Mouse (Mus musculus) hindbrain, postnatal 0 days (tissue): ENCODE measurements around the gene Pde2a. TPM values are rescaled to one million over a fixed set of nuclear protein-coding genes. Genes with fewer than 3 reads are reported as not detected.

ENCODE experiments used
- ATAC-seq: fragments of 200-750 bp; cut with Nextera tagmentation; 2 replicates; pipeline ENCODE4 v1.8.0; 2017; ENCODE audit warnings: mild to moderate bottlenecking, moderate TSS enrichment, moderate library complexity
- DNase-seq: peaks from one replicate; pipeline ENCODE4 v3.0.0-alpha.2; 2015; ENCODE audit warnings: low spot score
- H3K27ac ChIP-seq: fragments of 300-500 bp; sonication (generic); 2 replicates; pipeline ENCODE4 v1.5.1; 2014; ENCODE audit warnings: mild to moderate bottlenecking
- H3K27me3 ChIP-seq: fragments of 300-500 bp; sonication (generic); 2 replicates; pipeline ENCODE4 v1.6.1; 2014; ENCODE audit warnings: low read length, mixed read lengths; ENCODE audit not compliant: insufficient read depth
- H3K36me3 ChIP-seq: fragments of 300-500 bp; sonication (generic); 2 replicates; pipeline ENCODE4 v1.6.1; 2014; ENCODE audit warnings: low read length, mixed read lengths; ENCODE audit not compliant: insufficient read depth
- H3K4me1 ChIP-seq: fragments of 300-500 bp; sonication (generic); 2 replicates; pipeline ENCODE4 v1.6.1; 2014; ENCODE audit warnings: antibody characterized with exemption, low read length, mixed read lengths; ENCODE audit not compliant: insufficient read depth
- H3K4me2 ChIP-seq: fragments of 300-500 bp; sonication (generic); 2 replicates; pipeline ENCODE4 v1.6.1; 2014; ENCODE audit warnings: low read depth, mild to moderate bottlenecking, low read length, moderate library complexity, mixed read lengths
- H3K4me3 ChIP-seq: fragments of 300-500 bp; sonication (generic); 2 replicates; pipeline ENCODE4 v1.5.1; 2014; ENCODE audit warnings: low read length
- H3K9ac ChIP-seq: fragments of 300-500 bp; sonication (generic); replicated peaks from 2 replicates; pipeline ENCODE4 v1.6.1; 2014; ENCODE audit warnings: mild to moderate bottlenecking, low read length, moderate library complexity, mixed read lengths
- H3K9me3 ChIP-seq: fragments of 300-500 bp; sonication (generic); 2 replicates; pipeline ENCODE4 v1.6.1; 2016; ENCODE audit warnings: low read length, mixed read lengths
- CTCF ChIP-seq: IDR thresholded peaks from 2 replicates; pipeline ENCODE4 v1.5.1; 2016; ENCODE audit warnings: antibody characterized with exemption, control low read depth, low read depth
- WGBS: fragments of 180-500 bp; shearing (Covaris S2); extraction: QIAGEN DNeasy Blood & Tissue Kit; methylation state at CpG from one replicate; pipeline ENCODE4 v1.1.7; 2014; 5-methylcytosine and 5-hydroxymethylcytosine counted together
- polyA plus RNA-seq: library from polyadenylated mRNA; unstranded; fragments of >200 nt; fragmentation: Nextera tagmentation; extraction: Ambion mirVana; gene quantifications from 2 replicates; pipeline ENCODE4 v1.2.1, GENCODE M21; 2015
- total RNA-seq: library from RNA; depleted of rRNA; stranded (reverse); fragments of >200 nt; gene quantifications from 2 replicates; pipeline ENCODE4 v1.2.3, GENCODE M21; 2014

The Pde2a gene
- total and polyA plus RNA-seq, 2 experiments from 2014 or later: 27.1 to 55.8 TPM

- Histone ChIP-seq H3K27ac (no peak overlapping the region), H3K9ac (no peak overlapping the region), H3K27me3 (no peaks in the 10 kb centered on the region), H3K4me2 (no peak overlapping the region), H3K4me1 (peaks cover 26% of the 10 kb centered on the region), H3K9me3 (no peaks in the 10 kb centered on the region), H3K4me3 (no peak overlapping the region), H3K36me3 (no peaks in the 10 kb centered on the region)
- DNase-seq (no peak), ATAC-seq (no peak)
- 58% methylated on average over 10 of the region's 10 CpGs for WGBS
- TF ChIP-seq CTCF: no peak
These were observed 38.6 kb downstream of the Pde2a start for GRCm38 (mm10) chr7:101459923-101460607.

- WGBS: 16% methylated on average over 10 of the region's 10 CpGs
- H3K9ac ChIP-seq: no peak overlapping the region
These were observed 39.1 kb downstream of the Pde2a start for GRCm38 (mm10) chr7:101460608-101460957.

GRCm38 (mm10) chr7:101461571-101461970, 40.1 kb downstream of the Pde2a start:
- Histone ChIP-seq H3K9ac (no peak overlapping the region), H3K4me1 (peaks cover 26% of the 10 kb centered on the region), H3K4me2 (no peak overlapping the region), H3K4me3 (no peak overlapping the region), H3K27ac (no peak overlapping the region), H3K36me3 (no peaks in the 10 kb centered on the region), H3K9me3 (no peaks in the 10 kb centered on the region), H3K27me3 (no peaks in the 10 kb centered on the region)
- no peak for TF ChIP-seq CTCF
- WGBS: 86% methylated on average over 11 of the region's 11 CpGs
- no peak for ATAC-seq
- no peak for DNase-seq

More at GRCm38 (mm10) chr7:101460608-101460957, 39.1 kb downstream of the Pde2a start:
- Histone ChIP-seq H3K27me3 (no peaks in the 10 kb centered on the region), H3K27ac (no peak overlapping the region), H3K9me3 (no peaks in the 10 kb centered on the region), H3K4me2 (no peak overlapping the region), H3K4me3 (no peak overlapping the region), H3K4me1 (peaks cover 26% of the 10 kb centered on the region), H3K36me3 (no peaks in the 10 kb centered on the region)
- no peak for TF ChIP-seq CTCF
- DNase-seq (peak; percentile 78), ATAC-seq (peak; percentile 74)

- no peaks in the 10 kb centered on the region for H3K36me3 ChIP-seq
- H3K27me3 ChIP-seq: no peaks in the 10 kb centered on the region
- H3K9ac ChIP-seq: no peak overlapping the region
- no peaks in the 10 kb centered on the region for H3K9me3 ChIP-seq
- ATAC-seq (peak; percentile 21; the same call in 1 of the 2 replicates), DNase-seq (peak; percentile 63)
- 54% methylated on average over 14 of the region's 14 CpGs for WGBS
- H3K4me3 ChIP-seq: no peak overlapping the region
- no peak overlapping the region for H3K27ac ChIP-seq
- TF ChIP-seq CTCF: no peak
- H3K4me1 ChIP-seq: peaks cover 23% of the 10 kb centered on the region
- H3K4me2 ChIP-seq: no peak overlapping the region
These were observed 41.0 kb downstream of the Pde2a start for GRCm38 (mm10) chr7:101462327-101463068.

GRCm38 (mm10) chr7:101463665-101464271, 42.3 kb downstream of the Pde2a start:
- Histone ChIP-seq H3K9me3 (no peaks in the 10 kb centered on the region), H3K27me3 (no peaks in the 10 kb centered on the region), H3K4me1 (peaks cover 20% of the 10 kb centered on the region; the same call in 1 of the 2 replicates), H3K4me3 (no peak overlapping the region), H3K36me3 (no peaks in the 10 kb centered on the region), H3K4me2 (no peak overlapping the region), H3K9ac (no peak overlapping the region), H3K27ac (no peak overlapping the region)
- no peak for TF ChIP-seq CTCF
- ATAC-seq (no peak), DNase-seq (peak; percentile 62)
- 55% methylated on average over 11 of the region's 11 CpGs for WGBS

GRCm38 (mm10) chr7:101464927-101465326, 43.4 kb downstream of the Pde2a start:
- H3K4me1 ChIP-seq: peaks cover 20% of the 10 kb centered on the region; the same call in 1 of the 2 replicates
- ATAC-seq (0 out of 2 replicates have a peak, but pooled peaks have one; percentile 25), DNase-seq (peak; percentile 67)
- H3K36me3 ChIP-seq: no peaks in the 10 kb centered on the region
- H3K9me3 ChIP-seq: no peaks in the 10 kb centered on the region
- H3K27ac ChIP-seq: no peak overlapping the region
- no peak for TF ChIP-seq CTCF
- 56% methylated on average over 4 of the region's 4 CpGs for WGBS
- H3K9ac ChIP-seq: no peak overlapping the region
- H3K27me3 ChIP-seq: no peaks in the 10 kb centered on the region
- H3K4me2 ChIP-seq: no peak overlapping the region
- no peak overlapping the region for H3K4me3 ChIP-seq
